Mouse (Mus musculus) E14TG2a.4 (cell line): Measurements from ENCODE around the gene Bcl11b.

ENCODE experiments used
- CTCF ChIP-seq: conservative IDR thresholded peaks from 2 replicates; pipeline ENCODE4 v1.5.1; 2014; ENCODE audit warnings: low read length
- NANOG ChIP-seq: IDR thresholded peaks from 2 replicates; pipeline ENCODE4 v1.6.1; 2014; ENCODE audit warnings: borderline replicate concordance, low read length, mixed read lengths
- POU5F1 ChIP-seq: IDR thresholded peaks from 2 replicates; pipeline ENCODE4 v1.6.1; 2014; ENCODE audit warnings: low read length, borderline replicate concordance

DNA sequence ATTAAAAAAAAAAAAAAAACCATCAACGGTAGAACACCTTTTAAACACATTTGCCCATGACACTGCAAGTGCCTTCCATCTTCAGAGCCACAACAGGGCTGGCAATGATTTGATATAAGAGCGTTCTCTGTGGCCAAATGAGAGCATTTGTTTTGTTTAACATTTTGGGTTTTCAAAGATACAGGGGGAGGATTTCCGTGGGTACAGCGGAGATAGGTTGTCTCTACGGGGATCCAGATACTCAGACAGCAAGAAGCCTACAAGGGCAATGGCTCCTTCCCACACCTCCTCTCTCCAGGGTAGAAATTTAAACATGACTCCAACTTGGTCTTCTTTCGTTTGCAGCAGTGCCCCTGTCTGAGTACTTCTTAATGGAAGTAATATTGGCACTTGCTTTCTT lies 7.2 kb downstream of the Bcl11b start:
- no peak for TF ChIP-seq CTCF
- no peak for TF ChIP-seq POU5F1
- no peak for TF ChIP-seq NANOG
